Mouse (Mus musculus): ENCODE data around the gene Ppp1r3g.
A peak's percentile ranks its signal among the peaks of the same experiment; 100 is the strongest.

The Ppp1r3g gene

GRCm38 (mm10) chr13:35995231-35995630, 36.6 kb downstream of the Ppp1r3g start:
- no peak for DNase-seq (ENCODE audit: low read depth)

GRCm38 (mm10) chr13:35995696-35996426, 37.2 kb downstream of the Ppp1r3g start:
- DNase-seq (ENCODE audit: low read depth): no peak

GRCm38 (mm10) chr13:35997606-35998005, 39.0 kb downstream of the Ppp1r3g start:
- no peak for DNase-seq (ENCODE audit: low read depth)

- no peak for DNase-seq (ENCODE audit: low read depth)
These were observed 42.2 kb downstream of the Ppp1r3g start for GRCm38 (mm10) chr13:36000798-36001197.

GRCm38 (mm10) chr13:36009981-36010380, 51.3 kb downstream of the Ppp1r3g start:
- no peak for DNase-seq (ENCODE audit: low read depth)

GRCm38 (mm10) chr13:36015636-36016035, 57.0 kb downstream of the Ppp1r3g start:
- DNase-seq (ENCODE audit: low read depth): no peak

GRCm38 (mm10) chr13:36018017-36018416, 59.4 kb downstream of the Ppp1r3g start:
- peak; percentile 52 for DNase-seq (ENCODE audit: low read depth)

GRCm38 (mm10) chr13:36019309-36020274, 61.0 kb downstream of the Ppp1r3g start:
- peak; percentile 94 for DNase-seq (ENCODE audit: low read depth)
